Mouse (Mus musculus) kidney, adult 11 months (tissue): ENCODE data around the gene Tmc2.
A peak's percentile ranks its signal among the peaks of the same experiment; 100 is the strongest.

Experiments
- DNase-seq: peaks from one replicate; pipeline ENCODE4 v3.0.0; 2022

Tmc2 gene

GRCm38 (mm10) chr2:130256762-130257161, 61.8 kb downstream of the Tmc2 start:
- no peak for DNase-seq

DNA sequence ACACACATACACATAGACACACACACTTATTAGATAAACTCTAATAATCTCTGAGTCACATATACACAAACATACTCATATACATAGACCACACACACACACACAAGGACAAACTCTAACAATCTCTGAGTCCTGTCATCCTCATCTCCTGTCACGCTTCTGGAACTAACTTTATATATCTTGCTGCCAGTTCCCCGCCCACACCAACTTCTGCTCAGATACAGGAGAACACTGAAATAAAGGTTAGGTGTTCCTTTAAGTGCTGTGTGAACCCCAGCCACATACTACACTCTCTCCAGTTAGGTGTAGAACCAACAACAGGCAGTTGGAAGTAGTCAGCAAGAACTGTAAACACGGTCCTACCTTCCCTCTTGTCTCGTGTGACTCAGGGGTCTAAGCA, 65.8 kb downstream of the Tmc2 start:
- DNase-seq, result no peak

DNA sequence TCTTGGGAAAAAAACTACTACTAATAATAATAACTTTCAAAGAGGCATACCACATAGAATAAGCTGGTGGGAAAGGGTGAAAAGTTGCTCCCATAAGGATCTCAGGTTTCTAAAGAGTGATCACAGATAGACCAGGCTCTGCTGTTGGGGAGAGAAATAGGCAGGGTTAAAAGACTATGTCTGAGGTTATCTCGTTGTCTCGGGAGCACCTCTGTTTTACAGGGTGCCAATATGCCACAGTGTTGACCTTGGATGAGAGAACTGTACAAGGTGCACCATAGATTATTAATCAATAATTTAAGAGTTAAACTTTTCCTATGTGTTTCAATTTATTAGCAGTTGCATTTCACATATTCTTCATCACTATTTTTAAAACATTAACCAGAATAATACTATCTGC, 66.9 kb downstream of the Tmc2 start:
- no peak for DNase-seq

DNA sequence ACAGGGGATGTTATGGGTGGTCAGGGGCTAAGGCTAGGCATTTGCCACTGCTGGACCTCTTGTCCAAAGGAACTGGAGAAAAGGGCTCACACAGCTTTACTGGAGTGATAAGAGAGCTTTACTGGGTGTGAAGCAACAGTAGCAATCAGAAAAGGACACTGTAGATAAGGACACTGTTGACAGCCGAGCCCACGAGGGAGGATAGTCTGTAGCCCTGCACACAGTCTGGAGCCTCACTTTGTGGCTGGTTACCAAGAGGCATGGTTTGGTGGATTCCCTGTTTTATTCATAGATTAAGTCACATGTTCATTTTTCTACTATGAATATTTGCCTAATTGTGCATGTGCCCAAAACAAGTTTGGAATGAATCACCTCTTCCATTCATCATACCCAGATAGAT, 67.4 kb downstream of the Tmc2 start:
- no peak for DNase-seq

DNA sequence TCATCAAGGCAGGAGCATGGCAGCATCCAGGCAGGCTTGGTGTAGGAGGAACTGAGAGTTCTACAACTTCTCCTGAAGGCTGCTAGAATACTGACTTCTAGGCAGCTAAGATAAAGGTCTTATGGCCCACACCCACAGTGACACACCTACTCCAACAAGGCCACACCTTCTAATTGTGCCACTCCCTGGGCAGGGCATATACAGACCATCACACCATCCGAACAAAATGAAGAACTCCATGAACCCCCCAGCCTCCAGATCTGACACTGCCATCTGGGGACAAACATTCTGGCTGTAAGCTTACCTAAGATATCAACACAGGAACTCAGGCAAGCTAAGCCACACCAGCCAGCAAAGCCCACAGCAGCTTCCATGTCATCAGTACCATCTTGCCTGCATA, 70.5 kb downstream of the Tmc2 start:
- no peak for DNase-seq

GRCm38 (mm10) chr2:130268074-130268473, 73.1 kb downstream of the Tmc2 start:
- DNase-seq, result no peak

DNA sequence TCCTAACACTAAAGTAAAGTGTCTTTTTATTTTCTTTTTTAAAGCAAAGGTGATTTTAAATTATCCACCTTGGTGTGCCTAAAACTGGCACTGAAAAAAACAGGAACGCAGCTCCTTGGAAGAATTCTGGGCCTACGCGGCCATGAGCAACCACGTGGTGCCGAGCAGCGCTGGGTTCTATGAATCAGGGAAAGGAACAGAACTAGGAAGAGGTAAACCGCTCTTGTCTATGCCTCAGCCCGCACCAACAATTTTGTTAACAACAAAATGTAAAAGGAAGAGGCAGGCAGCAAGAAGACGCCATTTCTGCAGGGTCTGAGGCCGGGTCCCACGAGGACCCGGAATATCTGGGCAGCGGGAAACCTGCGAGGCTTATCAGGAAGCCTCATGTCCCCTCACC, 78.7 kb downstream of the Tmc2 start:
- DNase-seq, result no peak

DNA sequence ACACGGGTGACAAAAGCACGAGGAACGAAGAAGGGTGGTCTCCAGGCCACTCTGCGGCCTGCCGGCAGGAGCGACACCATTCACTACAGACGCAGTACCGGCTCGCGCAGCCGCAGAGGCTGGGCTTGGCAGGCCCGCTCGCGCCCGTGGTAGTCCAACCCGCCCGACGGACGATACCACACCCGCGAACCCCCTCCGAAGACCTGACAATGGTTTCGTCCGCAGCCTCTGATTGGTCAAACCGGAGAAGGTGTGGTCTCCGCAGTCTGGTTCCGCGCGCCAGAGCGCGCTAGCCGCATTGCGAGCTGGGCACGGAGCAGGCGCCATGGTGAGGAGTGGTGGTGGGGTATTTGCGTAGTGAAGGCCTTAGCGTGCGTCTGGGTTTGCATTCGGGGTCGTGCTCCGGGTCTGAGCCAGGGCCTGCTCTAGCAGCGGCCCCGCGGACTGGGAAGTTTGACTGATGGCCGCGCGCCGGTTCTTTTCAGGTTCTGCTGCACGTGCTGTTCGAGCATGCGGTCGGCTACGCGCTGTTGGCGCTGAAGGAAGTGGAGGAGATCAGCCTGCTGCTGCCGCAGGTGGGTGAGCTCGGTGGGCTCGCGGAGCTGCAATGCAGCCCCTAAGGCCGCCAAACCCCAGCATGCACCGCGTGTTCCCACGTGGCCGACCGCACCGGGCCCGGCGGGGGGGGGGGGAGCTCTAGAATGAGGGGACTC, 79.3 kb downstream of the Tmc2 start, which contains the start of gene Nop56:
TSS of gene Nop56 (plus strand) at position 282 of the 713 bp plus-strand sequence.
- DNase-seq, result peak; percentile 98

- DNase-seq, result no peak
These were observed 79.9 kb downstream of the Tmc2 start for GRCm38 (mm10) chr2:130274862-130275261.

GRCm38 (mm10) chr2:130275649-130276048, 80.7 kb downstream of the Tmc2 start:
- no peak for DNase-seq

- DNase-seq, result no peak
These were observed 84.7 kb downstream of the Tmc2 start for GRCm38 (mm10) chr2:130279600-130280091.

DNA sequence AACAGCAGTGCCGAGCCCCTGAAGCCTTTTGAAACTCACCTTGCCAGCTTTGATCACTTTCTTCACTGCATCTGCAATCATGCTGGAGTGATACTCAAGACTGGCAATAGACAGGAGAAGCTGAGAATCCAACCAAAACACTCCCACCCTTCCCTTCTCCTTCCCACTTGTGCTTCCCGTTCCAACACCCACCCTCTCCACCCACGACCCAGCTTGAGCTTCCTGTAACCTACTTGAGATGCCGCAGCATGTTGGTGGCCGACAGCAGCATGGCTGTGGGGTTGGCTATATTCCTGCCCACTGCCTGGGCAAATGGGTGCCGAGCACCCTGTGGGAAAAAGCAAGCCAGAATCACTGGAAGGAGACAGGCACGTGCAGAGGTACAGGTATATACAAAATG, 85.2 kb downstream of the Tmc2 start:
- DNase-seq, result no peak

GRCm38 (mm10) chr2:130280818-130281217, 85.8 kb downstream of the Tmc2 start:
- DNase-seq, result no peak

- peak; percentile 84 for DNase-seq
These were observed 89.1 kb downstream of the Tmc2 start, which contains the start of gene Idh3b for GRCm38 (mm10) chr2:130283854-130284654. TSS of gene Idh3b (minus strand) at chr2:130284547.

GRCm38 (mm10) chr2:130289086-130289485, 94.1 kb downstream of the Tmc2 start:
- no peak for DNase-seq

GRCm38 (mm10) chr2:130291434-130291833, 96.4 kb downstream of the Tmc2 start:
- peak; percentile 70 for DNase-seq

- no peak for DNase-seq
These were observed 98.0 kb downstream of the Tmc2 start for GRCm38 (mm10) chr2:130293009-130293408.

GRCm38 (mm10) chr2:130293486-130293885, 98.5 kb downstream of the Tmc2 start:
- DNase-seq, result no peak

- no peak for DNase-seq
These were observed 99.4 kb downstream of the Tmc2 start for GRCm38 (mm10) chr2:130294218-130294935.

DNA sequence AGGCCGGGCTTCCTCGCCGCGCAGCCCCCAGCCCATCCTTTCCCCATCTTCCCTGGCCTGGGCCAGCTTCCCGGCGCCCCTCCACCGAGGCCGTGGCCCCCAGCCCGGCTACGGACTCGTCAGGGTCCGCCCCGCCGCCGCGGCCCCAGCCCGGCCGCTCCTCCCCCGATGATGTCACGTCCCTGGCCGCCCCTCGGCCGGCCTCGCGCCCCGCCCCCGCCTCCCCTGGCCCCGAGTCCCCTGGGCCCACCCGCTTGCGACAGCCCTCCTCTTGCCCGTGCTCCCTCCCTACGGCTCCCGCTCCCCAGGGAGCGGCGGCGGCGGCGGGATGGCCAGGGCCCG, 99.9 kb downstream of the Tmc2 start, which contains the start of gene Ebf4:
TSS of gene Ebf4 (plus strand) at position 234 of the 342 bp plus-strand sequence.
- no peak for DNase-seq

DNA sequence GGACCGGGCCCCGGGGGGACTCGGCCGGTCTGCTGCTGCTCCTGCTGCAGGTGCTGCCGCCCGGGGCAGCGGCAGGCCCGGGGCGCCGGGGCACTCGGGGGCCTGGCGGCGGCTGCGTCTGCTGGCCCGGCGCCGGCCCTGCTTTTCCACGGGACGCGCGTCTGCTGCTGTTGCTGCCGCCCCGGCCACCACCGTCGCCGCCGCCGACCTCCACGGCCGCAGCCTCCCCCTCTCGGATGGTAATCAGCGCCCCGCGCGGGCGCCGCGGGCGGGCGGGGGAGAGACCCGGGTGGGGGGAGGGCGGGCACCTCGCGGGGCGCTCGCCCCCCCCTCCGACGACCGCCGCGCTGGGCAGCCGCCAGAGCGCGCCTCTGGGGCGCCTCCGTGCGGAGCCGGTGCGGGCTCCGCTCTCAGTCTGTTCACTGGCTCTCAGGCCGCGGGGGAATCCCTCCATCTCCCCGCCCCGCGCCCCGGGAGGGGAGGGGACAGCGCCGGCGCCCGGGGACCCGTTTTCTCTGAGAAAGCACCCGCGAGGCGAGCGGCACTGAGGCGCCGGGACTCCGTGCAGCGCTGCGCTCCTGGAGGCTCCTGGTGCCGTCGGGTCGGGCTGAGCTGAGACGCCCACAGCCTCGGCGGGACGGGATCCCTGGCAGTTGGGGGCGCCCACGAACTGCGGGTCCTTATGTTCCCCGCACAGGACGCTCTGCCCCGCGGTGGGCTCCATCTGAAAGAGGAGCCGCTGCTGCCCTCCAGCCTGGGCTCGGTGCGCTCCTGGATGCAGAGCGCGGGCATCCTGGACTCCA, 100.5 kb downstream of the Tmc2 start:
- DNase-seq, result no peak

GRCm38 (mm10) chr2:130296134-130296745, 101.2 kb downstream of the Tmc2 start:
- DNase-seq, result no peak
